Mouse (Mus musculus) liver, embryonic 12.5 days (tissue): ENCODE measurements around the gene Rtel1. TPM values are rescaled to one million over a fixed set of nuclear protein-coding genes. Genes with fewer than 3 reads are reported as not detected.
"Not testable (repeated sequence)": the region's sequence is repeated elsewhere in the genome, so short reads cannot be mapped to it uniquely, and the experiment has no call there.

ENCODE experiments used
- ATAC-seq: fragments of 200-750 bp; cut with Nextera tagmentation; 2 replicates; pipeline ENCODE4 v1.8.0; 2017; ENCODE audit warnings: moderate number of reproducible peaks, mild to moderate bottlenecking, moderate library complexity
- H3K27ac ChIP-seq: fragments of 300-500 bp; sonication (generic); 2 replicates; pipeline ENCODE4 v1.5.1; 2016; ENCODE audit warnings: mild to moderate bottlenecking
- H3K27me3 ChIP-seq: fragments of 300-500 bp; sonication (generic); replicated peaks from 2 replicates; pipeline ENCODE4 v1.6.1; 2016; ENCODE audit warnings: mild to moderate bottlenecking, moderate library complexity
- H3K36me3 ChIP-seq: fragments of 300-500 bp; sonication (generic); 2 replicates; pipeline ENCODE4 v1.6.1; 2016; ENCODE audit warnings: mild to moderate bottlenecking, moderate library complexity
- H3K4me1 ChIP-seq: fragments of 300-500 bp; sonication (generic); 2 replicates; pipeline ENCODE4 v1.6.1; 2016
- H3K4me2 ChIP-seq: fragments of 300-500 bp; sonication (generic); 2 replicates; pipeline ENCODE4 v1.6.1; 2016; ENCODE audit warnings: mild to moderate bottlenecking, moderate library complexity
- H3K4me3 ChIP-seq: fragments of 300-500 bp; sonication (generic); 2 replicates; pipeline ENCODE4 v1.5.1; 2016; ENCODE audit warnings: mild to moderate bottlenecking, moderate library complexity
- H3K9ac ChIP-seq: fragments of 300-500 bp; sonication (generic); 2 replicates; pipeline ENCODE4 v1.6.1; 2016; ENCODE audit warnings: mild to moderate bottlenecking, moderate library complexity
- H3K9me3 ChIP-seq: fragments of 300-500 bp; sonication (generic); replicated peaks from 2 replicates; pipeline ENCODE4 v1.6.1; 2016; ENCODE audit warnings: mild to moderate bottlenecking, moderate library complexity
- WGBS: fragments of 180-500 bp; shearing (Covaris S2); methylation state at CpG from one replicate; pipeline ENCODE4 v1.1.7; 2016; ENCODE audit not compliant: insufficient replicate concordance; 5-methylcytosine and 5-hydroxymethylcytosine counted together
- polyA plus RNA-seq: library from polyadenylated mRNA; unstranded; fragments of >200 nt; fragmentation: Nextera tagmentation; extraction: Ambion mirVana; gene quantifications from 2 replicates; pipeline ENCODE4 v1.2.1, GENCODE M21; 2016

Rtel1 gene
- 39.8 and 40.4 TPM in 2 replicates for polyA plus RNA-seq

DNA sequence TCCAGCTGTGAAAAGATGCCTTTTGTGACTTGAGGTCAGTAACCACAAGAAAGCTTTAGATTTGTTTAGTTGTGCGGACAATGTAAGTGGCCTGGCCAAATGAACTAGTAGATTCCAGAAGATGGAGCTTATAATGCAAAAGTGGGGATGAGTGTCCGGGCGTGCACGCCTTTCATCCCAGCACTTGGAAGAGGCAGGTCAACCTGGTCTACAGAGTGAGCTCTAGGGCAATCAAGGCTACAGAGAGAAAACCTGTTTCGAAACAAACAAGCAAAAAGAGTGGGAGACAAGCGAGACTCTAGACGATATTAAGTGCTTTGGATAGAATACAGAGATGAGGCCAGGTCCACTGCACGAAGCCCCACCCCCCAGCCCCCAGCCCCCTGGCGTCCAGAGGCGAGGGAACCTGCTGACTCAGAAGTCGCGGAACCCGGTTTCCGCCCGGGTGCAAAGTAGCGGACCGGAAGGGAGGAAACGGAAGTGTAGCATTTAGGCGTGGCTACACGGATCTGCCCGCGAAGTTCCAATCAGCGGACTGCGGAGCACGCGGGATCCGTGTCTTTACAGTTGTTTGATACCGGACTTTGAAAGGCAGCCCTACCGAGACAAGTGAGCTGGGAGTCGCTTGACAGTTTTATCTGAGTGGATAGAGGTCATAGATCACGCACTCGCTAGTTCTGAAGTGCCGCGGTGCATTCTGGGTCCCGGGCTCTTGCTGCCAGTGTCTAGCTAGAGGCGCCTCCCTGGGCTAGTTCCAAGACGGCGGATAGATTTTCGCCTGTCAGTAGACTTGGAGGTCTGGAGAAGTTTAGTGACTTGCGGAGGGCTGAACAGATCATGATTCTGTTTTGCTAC lies at the start of gene Rtel1:
TSS of gene Rtel1 (plus strand) at position 492 of the 855 bp plus-strand sequence.
- H3K4me1 ChIP-seq = peaks cover 18% of the 10 kb centered on the region
- H3K9me3 ChIP-seq = no peaks in the 10 kb centered on the region
- 5% methylated on average over 40 of the region's 40 CpGs for WGBS
- peaks cover 40% of the 10 kb centered on the region for H3K27me3 ChIP-seq
- H3K27ac ChIP-seq = peak within 1 kb of the TSS; percentile 93
- H3K9ac ChIP-seq = peak within 1 kb of the TSS; percentile 74
- H3K4me2 ChIP-seq = peak within 1 kb of the TSS; percentile 71
- peaks cover 30% of the 10 kb centered on the region for H3K36me3 ChIP-seq
- H3K4me3 ChIP-seq = peak within 1 kb of the TSS; percentile 72
- peak; percentile 93 for ATAC-seq

DNA sequence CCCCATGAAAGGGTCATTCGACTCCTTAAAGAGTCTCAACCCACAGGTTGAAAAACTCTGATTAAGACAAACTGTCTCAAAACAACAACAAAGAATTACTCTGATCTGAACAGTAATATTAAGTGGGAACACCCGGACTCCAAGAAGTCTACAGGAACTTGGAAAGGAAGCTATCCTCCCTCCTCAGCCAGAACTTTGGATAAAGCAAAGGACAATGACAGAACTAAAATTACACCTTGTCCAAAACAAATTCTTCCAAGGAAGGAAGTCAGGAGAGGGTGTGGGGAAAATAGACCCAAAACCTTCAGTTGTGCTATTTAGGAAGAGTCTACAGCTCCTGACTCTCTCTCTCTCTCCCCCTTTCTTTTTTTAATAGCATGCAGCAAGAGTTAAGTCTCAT lies 47.4 kb upstream of the Rtel1 start:
- Histone ChIP-seq H3K27me3 (no peaks in the 10 kb centered on the region), H3K4me3 (no peak overlapping the region), H3K4me2 (no peak overlapping the region), H3K27ac (no peak overlapping the region), H3K9ac (no peak overlapping the region), H3K36me3 (peaks cover 88% of the 10 kb centered on the region), H3K4me1 (0 out of 2 replicates have a peak, but pooled peaks cover 3% of the 10 kb centered on the region), H3K9me3 (no peaks in the 10 kb centered on the region)
- WGBS = 92% methylated on average over 2 of the region's 2 CpGs
- no peak for ATAC-seq

DNA sequence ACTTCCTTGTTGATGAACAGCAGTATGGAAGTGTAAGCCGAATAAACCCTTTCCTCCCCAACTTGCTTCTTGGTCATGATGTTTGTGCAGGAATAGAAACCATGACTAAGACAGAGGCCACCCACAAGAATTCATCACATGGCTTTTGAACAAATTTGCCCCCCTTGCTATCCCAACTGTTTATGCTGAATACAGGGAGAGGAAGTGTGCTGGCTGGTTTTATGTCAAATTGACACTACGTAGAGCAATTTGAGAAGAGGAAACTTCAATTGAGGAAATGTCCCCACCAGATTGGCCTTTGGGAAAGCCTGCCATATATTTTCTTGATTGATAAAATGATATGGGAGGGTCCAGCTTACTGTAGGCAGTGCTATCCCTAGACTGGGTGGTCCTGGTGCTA lies 45.7 kb upstream of the Rtel1 start:
- peaks cover 88% of the 10 kb centered on the region for H3K36me3 ChIP-seq

DNA sequence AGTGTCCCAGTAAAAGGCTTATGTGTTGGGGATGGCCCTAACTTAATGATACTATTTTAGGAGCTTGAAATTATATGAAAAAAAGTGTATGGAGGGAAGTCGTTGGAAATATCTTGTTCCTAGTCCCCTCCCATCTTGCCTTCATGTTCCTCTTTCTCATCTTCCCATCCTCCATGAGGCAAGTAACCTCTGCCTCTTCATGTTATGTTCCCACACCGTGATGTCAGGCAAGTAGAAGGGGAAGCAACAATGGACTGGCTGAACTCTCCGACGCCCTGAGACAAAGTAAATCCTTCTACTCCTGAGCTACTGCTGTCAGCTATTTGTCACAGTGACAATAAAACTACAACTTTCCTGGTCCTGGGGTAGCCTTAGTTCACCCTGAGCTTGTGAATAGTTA lies 44.9 kb upstream of the Rtel1 start:
- H3K9me3 ChIP-seq = no peaks in the 10 kb centered on the region
- ATAC-seq = no peak
- no peaks in the 10 kb centered on the region for H3K27me3 ChIP-seq
- no peak overlapping the region for H3K4me2 ChIP-seq
- 67% methylated on average over 4 of the region's 4 CpGs for WGBS
- peaks cover 87% of the 10 kb centered on the region for H3K36me3 ChIP-seq
- no peak overlapping the region for H3K27ac ChIP-seq
- H3K4me1 ChIP-seq = peaks cover 15% of the 10 kb centered on the region
- H3K4me3 ChIP-seq = no peak overlapping the region
- no peak overlapping the region for H3K9ac ChIP-seq

More for the DNA sequence above, 45.7 kb upstream of the Rtel1 start:
- no peak for ATAC-seq
- Histone ChIP-seq H3K27me3 (no peaks in the 10 kb centered on the region), H3K27ac (no peak overlapping the region), H3K4me3 (no peak overlapping the region), H3K4me2 (no peak overlapping the region), H3K9me3 (no peaks in the 10 kb centered on the region), H3K9ac (no peak overlapping the region), H3K4me1 (peaks cover 15% of the 10 kb centered on the region)
- WGBS = 84% methylated on average over 2 of the region's 2 CpGs

GRCm38 (mm10) chr2:181276766-181277165 lies 42.8 kb upstream of the Rtel1 start:
- no peaks in the 10 kb centered on the region for H3K27me3 ChIP-seq
- 0 out of 2 replicates have a peak overlapping the region, but pooled peaks have one; percentile 36 for H3K27ac ChIP-seq
- no peak overlapping the region for H3K4me3 ChIP-seq
- H3K4me2 ChIP-seq = no peak overlapping the region
- ATAC-seq = no peak
- H3K9me3 ChIP-seq = no peaks in the 10 kb centered on the region
- H3K4me1 ChIP-seq = peaks cover 15% of the 10 kb centered on the region
- 88% methylated on average over 1 of the region's 1 CpGs for WGBS
- peaks cover 85% of the 10 kb centered on the region for H3K36me3 ChIP-seq
- H3K9ac ChIP-seq = no peak overlapping the region

DNA sequence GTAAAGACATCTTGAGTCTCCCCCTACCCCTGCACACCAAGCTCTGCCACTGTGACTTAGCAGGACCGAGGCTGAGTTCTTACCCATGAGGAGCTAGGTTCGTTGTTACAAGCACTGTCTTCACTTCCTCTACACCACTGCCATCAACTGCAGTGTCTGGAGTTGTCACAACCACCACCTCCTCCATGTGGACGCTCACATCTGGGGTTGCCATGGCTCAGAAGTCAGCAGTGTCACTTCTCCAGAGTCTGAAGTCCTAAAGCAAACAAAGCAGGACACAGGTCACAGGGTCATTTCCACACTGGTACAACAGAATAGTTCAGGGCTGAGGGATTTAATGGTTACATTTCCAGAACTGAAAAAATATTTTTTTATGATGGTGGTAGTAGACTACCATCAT lies 41.7 kb upstream of the Rtel1 start:
- 58% methylated on average over 3 of the region's 3 CpGs for WGBS
- no peak overlapping the region for H3K27ac ChIP-seq
- ATAC-seq = peak; percentile 50; the same call in 1 of the 2 replicates
- H3K4me3 ChIP-seq = no peak overlapping the region
- H3K9me3 ChIP-seq = no peaks in the 10 kb centered on the region
- no peak overlapping the region for H3K9ac ChIP-seq
- peaks cover 88% of the 10 kb centered on the region for H3K36me3 ChIP-seq
- no peaks in the 10 kb centered on the region for H3K27me3 ChIP-seq
- peaks cover 18% of the 10 kb centered on the region for H3K4me1 ChIP-seq
- no peak overlapping the region for H3K4me2 ChIP-seq

GRCm38 (mm10) chr2:181279968-181280367 lies 39.6 kb upstream of the Rtel1 start:
- Histone ChIP-seq H3K4me1 (peaks cover 30% of the 10 kb centered on the region), H3K4me3 (no peak overlapping the region), H3K9ac (no peak overlapping the region), H3K27ac (no peak overlapping the region), H3K9me3 (no peaks in the 10 kb centered on the region), H3K36me3 (peaks cover 86% of the 10 kb centered on the region), H3K27me3 (no peaks in the 10 kb centered on the region), H3K4me2 (no peak overlapping the region)
- ATAC-seq = no peak
- WGBS = 68% methylated on average over 1 of the region's 1 CpGs

GRCm38 (mm10) chr2:181286629-181287337 lies 32.8 kb upstream of the Rtel1 start:
- H3K4me2 ChIP-seq = peak overlapping the region; percentile 75
- H3K4me1 ChIP-seq = peaks cover 41% of the 10 kb centered on the region
- peak overlapping the region; percentile 88 for H3K9ac ChIP-seq
- 33% methylated on average over 6 of the region's 6 CpGs for WGBS
- H3K36me3 ChIP-seq = peaks cover 40% of the 10 kb centered on the region
- no peaks in the 10 kb centered on the region for H3K27me3 ChIP-seq
- no peak for ATAC-seq
- H3K4me3 ChIP-seq = peak overlapping the region; percentile 81
- peak overlapping the region; percentile 95 for H3K27ac ChIP-seq
- H3K9me3 ChIP-seq = no peaks in the 10 kb centered on the region

DNA sequence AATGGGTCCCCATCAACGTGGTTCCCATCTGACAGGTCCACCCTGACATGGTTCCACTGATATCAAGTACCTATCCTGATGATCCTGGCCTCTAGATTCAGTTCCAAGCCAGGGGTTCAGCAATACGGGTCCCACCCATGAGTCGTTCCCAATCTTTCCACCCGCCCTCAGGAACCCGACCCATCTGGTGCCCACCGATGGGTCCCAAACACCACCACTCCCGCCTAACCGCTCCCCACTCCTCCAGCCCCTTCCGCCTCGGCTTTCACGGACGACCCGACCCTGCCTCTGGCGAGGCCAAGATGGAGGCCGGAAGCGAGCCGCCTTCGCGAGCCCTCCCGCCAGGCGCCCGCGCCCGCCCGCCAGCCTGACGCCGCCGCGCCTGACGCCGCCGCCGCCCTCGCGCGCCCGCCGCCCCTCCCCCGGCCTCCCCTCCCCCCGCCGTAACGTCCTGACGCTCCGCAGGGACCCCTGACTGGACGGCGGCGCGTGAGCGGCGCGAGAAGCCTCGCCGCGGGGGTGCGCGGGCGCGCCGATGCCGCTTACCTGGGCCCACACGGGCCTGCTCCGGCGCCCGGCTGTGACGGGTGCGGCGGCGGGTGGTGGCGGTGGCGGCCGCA lies 32.1 kb upstream of the Rtel1 start:
- peak; percentile 85 for ATAC-seq
- Histone ChIP-seq H3K4me2 (peak overlapping the region; percentile 75), H3K36me3 (peaks cover 33% of the 10 kb centered on the region), H3K4me1 (peaks cover 41% of the 10 kb centered on the region), H3K27me3 (no peaks in the 10 kb centered on the region), H3K27ac (peak overlapping the region; percentile 95), H3K4me3 (peak overlapping the region; percentile 81), H3K9me3 (no peaks in the 10 kb centered on the region), H3K9ac (peak overlapping the region; percentile 88)
- under 1% methylated on average over 51 of the region's 71 CpGs for WGBS

DNA sequence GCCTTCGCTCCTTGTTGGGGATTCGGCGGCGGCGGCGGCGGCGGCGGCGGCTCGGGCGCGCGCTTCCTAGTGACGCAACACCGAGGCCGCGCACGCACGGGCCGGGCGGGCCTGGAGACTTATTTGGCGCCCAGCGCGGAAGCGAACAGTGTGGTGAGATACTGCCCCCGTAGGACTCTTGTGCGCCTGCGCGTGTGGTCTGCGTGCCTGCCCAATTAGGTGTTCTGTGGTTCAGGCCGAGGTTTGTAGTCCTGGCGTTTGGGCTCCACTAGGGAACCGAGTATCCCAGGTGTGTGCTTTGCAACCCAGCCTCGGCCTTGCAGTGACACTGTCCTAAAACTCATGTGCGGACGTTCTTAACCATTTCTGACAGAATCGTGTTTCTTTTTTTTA lies 31.6 kb upstream of the Rtel1 start, which contains the start of gene Gmeb2:
TSS of gene Gmeb2 (minus strand) at position 78 of the 393 bp plus-strand sequence.
- Histone ChIP-seq H3K4me3 (peak within 1 kb of the TSS; percentile 81), H3K4me2 (peak within 1 kb of the TSS; percentile 75), H3K4me1 (peaks cover 37% of the 10 kb centered on the region), H3K27ac (peak within 1 kb of the TSS; percentile 95), H3K36me3 (peaks cover 29% of the 10 kb centered on the region), H3K9ac (peak within 1 kb of the TSS; percentile 88)
- WGBS = under 1% methylated on average over 38 of the region's 38 CpGs
- H3K27me3 ChIP-seq, H3K9me3 ChIP-seq: not testable (repeated sequence)
- peak; percentile 95 for ATAC-seq

GRCm38 (mm10) chr2:181288691-181289090 lies 30.8 kb upstream of the Rtel1 start:
- Histone ChIP-seq H3K9ac (peak overlapping the region; percentile 69), H3K9me3 (no peaks in the 10 kb centered on the region), H3K4me2 (peak overlapping the region; percentile 72), H3K27me3 (no peaks in the 10 kb centered on the region), H3K4me3 (peak overlapping the region; percentile 81), H3K4me1 (peaks cover 31% of the 10 kb centered on the region), H3K36me3 (peaks cover 23% of the 10 kb centered on the region), H3K27ac (peak overlapping the region; percentile 66)
- no peak for ATAC-seq
- 74% methylated on average over 3 of the region's 3 CpGs for WGBS
